Mouse (Mus musculus) liver, embryonic 16.5 days (tissue): Measurements from ENCODE around the gene Map7. TPM values are rescaled to one million over a fixed set of nuclear protein-coding genes. Genes with fewer than 3 reads are reported as not detected.
A peak's percentile ranks its signal among the peaks of the same experiment; 100 is the strongest.

ENCODE experiments used
- ATAC-seq: fragments of 200-750 bp; cut with Nextera tagmentation; 2 replicates; pipeline ENCODE4 v1.8.0; 2017; ENCODE audit warnings: low read depth, mild to moderate bottlenecking, moderate number of reproducible peaks, moderate library complexity
- H3K27ac ChIP-seq: fragments of 300-500 bp; sonication (generic); 2 replicates; pipeline ENCODE4 v1.5.1; 2014; ENCODE audit warnings: mild to moderate bottlenecking, low read length
- H3K27me3 ChIP-seq: fragments of 300-500 bp; sonication (generic); 2 replicates; pipeline ENCODE4 v1.6.1; 2014; ENCODE audit warnings: low read depth, low read length, mixed read lengths; ENCODE audit not compliant: control insufficient read depth, insufficient read depth
- H3K36me3 ChIP-seq: fragments of 300-500 bp; sonication (generic); 2 replicates; pipeline ENCODE4 v1.6.1; 2014; ENCODE audit warnings: mild to moderate bottlenecking; ENCODE audit not compliant: control insufficient read depth, insufficient read depth
- H3K4me1 ChIP-seq: fragments of 300-500 bp; sonication (generic); 2 replicates; pipeline ENCODE4 v1.6.1; 2014; ENCODE audit warnings: low read depth, low read length, mixed read lengths; ENCODE audit not compliant: control insufficient read depth
- H3K4me2 ChIP-seq: fragments of 300-500 bp; sonication (generic); 2 replicates; pipeline ENCODE4 v1.6.1; 2014; ENCODE audit warnings: low read depth, low read length, mixed read lengths
- H3K4me3 ChIP-seq: fragments of 300-500 bp; sonication (generic); 2 replicates; pipeline ENCODE4 v1.5.1; 2014; ENCODE audit warnings: low read depth, mild to moderate bottlenecking, low read length
- H3K9ac ChIP-seq: fragments of 300-500 bp; sonication (generic); 2 replicates; pipeline ENCODE4 v1.6.1; 2014; ENCODE audit warnings: low read depth, low read length
- H3K9me3 ChIP-seq: fragments of 300-500 bp; sonication (generic); replicated peaks from 2 replicates; pipeline ENCODE4 v1.6.1; 2016; ENCODE audit warnings: low read length; ENCODE audit not compliant: control insufficient read depth
- WGBS: fragments of 180-500 bp; shearing (Covaris S2); extraction: QIAGEN DNeasy Blood & Tissue Kit; methylation state at CpG from one replicate; pipeline ENCODE4 v1.1.7; 2014; ENCODE audit not compliant: insufficient replicate concordance; 5-methylcytosine and 5-hydroxymethylcytosine counted together
- polyA plus RNA-seq: library from polyadenylated mRNA; unstranded; fragments of >200 nt; fragmentation: Nextera tagmentation; extraction: Ambion mirVana; gene quantifications from 2 replicates; pipeline ENCODE4 v1.2.1, GENCODE M21; 2015

Gene Map7
- polyA plus RNA-seq, 1 experiment from 2014 or later = 5.3 TPM

- no peak overlapping the region for H3K27ac ChIP-seq
- no peaks in the 10 kb centered on the region; the same call in 1 of the 2 replicates for H3K36me3 ChIP-seq
- H3K4me2 ChIP-seq = no peak overlapping the region
- H3K9ac ChIP-seq = no peak overlapping the region
- H3K4me1 ChIP-seq = peaks cover 5% of the 10 kb centered on the region
- no peak overlapping the region for H3K4me3 ChIP-seq
- 80% methylated on average over 7 of the region's 7 CpGs for WGBS
- H3K27me3 ChIP-seq = no peaks in the 10 kb centered on the region
- H3K9me3 ChIP-seq = no peaks in the 10 kb centered on the region
- no peak for ATAC-seq
Observed at GRCm38 (mm10) chr10:20268945-20269344, 120.7 kb downstream of the Map7 start.

GRCm38 (mm10) chr10:20272380-20272779 lies 124.1 kb downstream of the Map7 start:
- no peak for ATAC-seq
- Histone ChIP-seq H3K9ac (no peak overlapping the region), H3K4me1 (peaks cover 5% of the 10 kb centered on the region), H3K27ac (no peak overlapping the region), H3K27me3 (no peaks in the 10 kb centered on the region), H3K4me2 (no peak overlapping the region), H3K9me3 (no peaks in the 10 kb centered on the region), H3K36me3 (no peaks in the 10 kb centered on the region; the same call in 1 of the 2 replicates), H3K4me3 (no peak overlapping the region)
- 75% methylated on average over 5 of the region's 5 CpGs for WGBS

GRCm38 (mm10) chr10:20273278-20273677 lies 125.0 kb downstream of the Map7 start:
- Histone ChIP-seq H3K27ac (0 out of 2 replicates have a peak overlapping the region, but pooled peaks have one; percentile 9), H3K4me1 (peaks cover 5% of the 10 kb centered on the region), H3K27me3 (no peaks in the 10 kb centered on the region), H3K4me3 (no peak overlapping the region), H3K4me2 (no peak overlapping the region), H3K9me3 (no peaks in the 10 kb centered on the region), H3K9ac (no peak overlapping the region), H3K36me3 (no peaks in the 10 kb centered on the region; the same call in 1 of the 2 replicates)
- WGBS = 85% methylated on average over 15 of the region's 15 CpGs
- no peak for ATAC-seq

- no peak overlapping the region for H3K9ac ChIP-seq
- H3K4me1 ChIP-seq = peaks cover 5% of the 10 kb centered on the region
- WGBS = 24% methylated on average over 8 of the region's 9 CpGs
- no peaks in the 10 kb centered on the region; the same call in 1 of the 2 replicates for H3K36me3 ChIP-seq
- peak; percentile 69 for ATAC-seq
- H3K4me3 ChIP-seq = no peak overlapping the region
- H3K27ac ChIP-seq = peak overlapping the region; percentile 9; the same call in 1 of the 2 replicates
- 0 out of 2 replicates have a peak overlapping the region, but pooled peaks have one; percentile 11 for H3K4me2 ChIP-seq
- no peaks in the 10 kb centered on the region for H3K9me3 ChIP-seq
- H3K27me3 ChIP-seq = no peaks in the 10 kb centered on the region
Observed at GRCm38 (mm10) chr10:20274022-20274421, 125.8 kb downstream of the Map7 start.

- Histone ChIP-seq H3K4me3 (no peak overlapping the region), H3K9me3 (no peaks in the 10 kb centered on the region), H3K4me1 (peaks cover 4% of the 10 kb centered on the region; the same call in 1 of the 2 replicates), H3K4me2 (no peak overlapping the region), H3K36me3 (no peaks in the 10 kb centered on the region; the same call in 1 of the 2 replicates), H3K27me3 (no peaks in the 10 kb centered on the region), H3K9ac (no peak overlapping the region), H3K27ac (no peak overlapping the region)
- no peak for ATAC-seq
- 53% methylated on average over 2 of the region's 2 CpGs for WGBS
Observed at GRCm38 (mm10) chr10:20281456-20281855, 133.2 kb downstream of the Map7 start.

GRCm38 (mm10) chr10:20285289-20285975 lies 137.2 kb downstream of the Map7 start:
- H3K9ac ChIP-seq = no peak overlapping the region
- peak; percentile 70 for ATAC-seq
- H3K4me1 ChIP-seq = peaks cover 4% of the 10 kb centered on the region; the same call in 1 of the 2 replicates
- no peak overlapping the region for H3K27ac ChIP-seq
- 33% methylated on average over 10 of the region's 10 CpGs for WGBS
- no peaks in the 10 kb centered on the region for H3K27me3 ChIP-seq
- H3K4me3 ChIP-seq = no peak overlapping the region
- no peaks in the 10 kb centered on the region for H3K36me3 ChIP-seq
- H3K9me3 ChIP-seq = no peaks in the 10 kb centered on the region
- H3K4me2 ChIP-seq = no peak overlapping the region

GRCm38 (mm10) chr10:20285994-20286836 lies 137.9 kb downstream of the Map7 start:
- no peak for ATAC-seq
- Histone ChIP-seq H3K36me3 (no peaks in the 10 kb centered on the region), H3K27ac (no peak overlapping the region), H3K9me3 (no peaks in the 10 kb centered on the region), H3K4me3 (no peak overlapping the region), H3K27me3 (no peaks in the 10 kb centered on the region), H3K4me2 (no peak overlapping the region), H3K9ac (no peak overlapping the region), H3K4me1 (peaks cover 4% of the 10 kb centered on the region; the same call in 1 of the 2 replicates)
- 75% methylated on average over 15 of the region's 15 CpGs for WGBS

GRCm38 (mm10) chr10:20287369-20287768 lies 139.1 kb downstream of the Map7 start:
- WGBS = 72% methylated on average over 6 of the region's 6 CpGs
- ATAC-seq = no peak
- peaks cover 4% of the 10 kb centered on the region; the same call in 1 of the 2 replicates for H3K4me1 ChIP-seq
- no peaks in the 10 kb centered on the region for H3K36me3 ChIP-seq
- H3K27me3 ChIP-seq = no peaks in the 10 kb centered on the region
- no peak overlapping the region for H3K4me3 ChIP-seq
- H3K27ac ChIP-seq = no peak overlapping the region
- H3K9ac ChIP-seq = no peak overlapping the region
- no peak overlapping the region for H3K4me2 ChIP-seq
- H3K9me3 ChIP-seq = no peaks in the 10 kb centered on the region
